Mouse (Mus musculus): ENCODE results near the gene Gm28539. TPM values are rescaled to one million over a fixed set of nuclear protein-coding genes. Genes with fewer than 3 reads are reported as not detected.

Gene Gm28539
- total RNA-seq (2021): 1.8 and 5.6 TPM in 2 replicates
- long read RNA-seq, experiment 1, partial matches to known transcripts: 0 of 5 reads
- long read RNA-seq, experiment 1, other reads (novel, unspliced or antisense): 5 of 5 reads
- long read RNA-seq, experiment 2, partial matches to known transcripts: 0 of 5 reads
- long read RNA-seq, experiment 2, other reads (novel, unspliced or antisense): 5 of 5 reads

GRCm38 (mm10) chr16:18836468-18837208, at the start of gene Gm28539, which contains the start of gene 2510002D24Rik:
TSS of gene Gm28539 (plus strand) at chr16:18836584.
TSS of gene 2510002D24Rik (plus strand) at chr16:18836578.
- peak; percentile 96 for DNase-seq

GRCm38 (mm10) chr16:18786652-18787051, 49.7 kb upstream of the Gm28539 start:
- no peak for DNase-seq

DNA sequence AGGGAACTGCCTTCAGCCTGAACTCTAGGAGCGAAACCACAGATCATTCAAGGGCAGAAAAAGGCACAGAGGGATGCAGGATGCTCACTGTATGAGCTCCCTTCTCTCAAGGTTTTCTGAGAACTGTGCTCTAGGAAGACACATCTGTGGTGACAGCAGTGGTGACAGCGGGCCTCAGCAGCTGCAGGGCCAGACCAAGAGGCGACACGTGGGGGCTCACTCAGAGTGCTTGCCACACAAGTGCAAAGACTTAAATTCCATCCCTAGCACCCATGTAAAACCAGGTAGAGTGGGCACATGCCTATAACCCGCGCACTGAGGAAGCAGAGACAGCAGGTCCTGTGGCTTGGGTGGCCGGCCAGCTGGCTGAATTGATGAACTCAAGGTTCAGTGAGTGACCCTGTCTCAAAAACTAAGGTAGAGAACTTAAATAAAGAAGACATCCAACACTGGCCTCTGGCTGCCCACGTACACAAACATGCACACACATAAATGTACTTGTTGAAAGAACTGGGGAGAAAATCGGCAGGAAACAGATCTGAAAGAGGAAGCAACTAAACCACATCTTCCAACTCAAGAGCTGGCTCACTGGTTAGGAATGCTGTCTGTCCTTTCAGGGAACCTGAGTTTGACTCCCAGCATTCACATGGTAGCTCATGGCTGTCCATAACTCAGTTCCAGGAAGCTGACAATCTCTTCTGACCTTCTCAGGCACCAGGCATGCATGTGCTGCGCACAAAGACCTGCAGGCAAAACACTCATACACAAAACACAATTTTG, 47.6 kb upstream of the Gm28539 start:
- DNase-seq: no peak

DNA sequence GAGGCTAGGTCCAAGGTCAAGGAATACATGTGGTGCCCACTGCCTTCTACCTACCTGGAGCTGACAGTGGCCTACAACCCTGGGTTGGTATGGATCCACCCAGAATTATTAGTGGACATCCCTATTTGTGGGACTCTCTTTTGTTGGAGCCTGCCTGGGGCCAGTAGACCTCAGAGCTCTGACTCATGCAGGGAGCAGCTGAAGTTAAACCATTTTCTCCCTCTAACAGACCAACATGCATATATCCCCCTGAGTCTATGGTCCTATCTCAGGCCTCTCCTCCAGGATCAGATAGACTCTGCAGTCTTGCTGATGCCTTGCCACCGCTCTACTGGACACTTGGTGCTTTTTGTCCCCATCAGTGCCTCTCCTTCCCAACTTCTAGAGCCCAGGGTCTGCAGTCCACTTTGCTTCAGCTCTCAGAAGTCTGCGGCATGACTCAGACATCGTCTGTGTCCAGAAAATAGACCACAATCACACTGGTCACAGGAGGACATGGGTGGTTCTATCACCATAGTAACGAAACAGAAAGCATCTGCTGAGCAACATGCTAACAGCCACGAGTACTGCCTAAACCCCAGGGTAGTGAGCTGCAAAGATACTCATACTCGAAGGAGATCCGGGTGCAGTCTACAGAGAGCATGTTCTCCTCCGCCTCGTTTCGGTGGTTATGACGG, 41.0 kb upstream of the Gm28539 start:
- no peak for DNase-seq

DNA sequence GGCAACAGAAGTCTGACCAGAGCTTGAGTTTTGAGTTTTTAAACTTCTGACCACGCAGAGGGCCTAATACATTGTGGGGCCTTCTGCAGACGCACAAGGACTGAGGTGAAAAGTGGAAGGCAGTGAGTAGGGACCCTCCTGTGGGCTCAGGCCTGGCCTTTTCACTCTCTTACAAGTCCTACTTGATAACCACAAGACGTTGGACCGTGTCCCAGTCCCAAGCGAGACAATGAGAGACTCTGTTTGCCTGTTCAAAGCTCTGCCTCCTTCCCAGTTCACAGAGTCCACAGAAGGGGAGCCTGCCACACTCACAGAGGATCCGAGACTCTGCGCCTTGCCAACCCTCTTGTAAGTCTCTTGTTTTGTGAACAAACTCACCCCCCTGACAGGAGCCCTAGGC, 39.7 kb upstream of the Gm28539 start:
- DNase-seq: no peak

GRCm38 (mm10) chr16:18798151-18798550, 38.2 kb upstream of the Gm28539 start:
- DNase-seq: no peak

- peak; percentile 72 for DNase-seq
Measured at GRCm38 (mm10) chr16:18798841-18799240, 37.5 kb upstream of the Gm28539 start.

- DNase-seq: peak; percentile 48
Measured at GRCm38 (mm10) chr16:18805746-18806145, 30.6 kb upstream of the Gm28539 start.

GRCm38 (mm10) chr16:18809001-18809400, 27.4 kb upstream of the Gm28539 start:
- DNase-seq: peak; percentile 41

- DNase-seq: no peak
Measured at GRCm38 (mm10) chr16:18811032-18811431, 25.4 kb upstream of the Gm28539 start.

DNA sequence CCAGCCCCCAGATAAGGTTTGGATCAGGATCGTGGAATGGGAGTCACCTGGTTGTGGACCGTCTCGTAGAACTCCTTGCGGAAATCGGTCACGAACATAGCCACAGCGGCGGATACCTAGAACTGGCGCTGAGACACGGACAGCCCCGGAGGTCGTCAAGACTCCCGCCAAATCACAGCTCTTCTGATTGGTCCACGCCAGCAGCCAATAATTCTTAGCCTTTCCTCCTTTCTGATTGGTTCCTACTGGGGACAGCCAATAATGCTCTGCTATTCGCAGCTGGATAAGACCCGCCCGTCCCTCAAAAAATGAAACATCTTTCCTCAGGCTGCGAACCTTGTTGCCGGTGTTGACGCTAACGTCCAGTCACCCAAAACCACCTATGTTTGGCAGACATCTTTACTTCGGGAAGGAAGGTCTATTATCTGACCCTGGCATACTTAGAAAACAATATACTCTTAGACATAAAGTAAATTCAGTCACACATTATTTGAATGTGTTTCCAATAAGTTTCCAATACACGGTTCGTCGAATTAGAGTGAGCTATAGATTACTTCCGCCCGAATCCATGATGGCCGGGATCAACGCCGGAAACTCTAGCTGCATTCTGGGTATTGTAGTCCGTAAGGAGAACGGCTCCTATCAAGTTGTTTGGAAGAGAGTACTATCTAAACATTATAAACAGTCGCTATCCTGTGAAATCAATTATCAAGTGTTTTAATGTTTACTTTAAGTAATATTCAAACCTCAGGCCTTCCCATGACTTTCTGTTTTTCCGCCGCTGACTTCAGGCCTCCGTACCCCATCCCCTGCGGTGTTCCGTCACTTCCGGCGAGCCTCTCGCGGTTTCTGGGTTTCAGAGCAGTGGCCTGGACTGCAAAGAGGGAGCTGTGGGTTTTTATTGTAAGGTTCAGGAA, 24.7 kb upstream of the Gm28539 start, which contains the start of the genes Ufd1 and Cdc45:
Gene Ufd1 (plus strand): TSS at position 312 of the 917 bp plus-strand sequence.
Gene Cdc45 (minus strand): TSS at position 520 of the 917 bp plus-strand sequence.
- DNase-seq: peak; percentile 95

GRCm38 (mm10) chr16:18812385-18812910, 23.9 kb upstream of the Gm28539 start:
- peak; percentile 57 for DNase-seq

DNA sequence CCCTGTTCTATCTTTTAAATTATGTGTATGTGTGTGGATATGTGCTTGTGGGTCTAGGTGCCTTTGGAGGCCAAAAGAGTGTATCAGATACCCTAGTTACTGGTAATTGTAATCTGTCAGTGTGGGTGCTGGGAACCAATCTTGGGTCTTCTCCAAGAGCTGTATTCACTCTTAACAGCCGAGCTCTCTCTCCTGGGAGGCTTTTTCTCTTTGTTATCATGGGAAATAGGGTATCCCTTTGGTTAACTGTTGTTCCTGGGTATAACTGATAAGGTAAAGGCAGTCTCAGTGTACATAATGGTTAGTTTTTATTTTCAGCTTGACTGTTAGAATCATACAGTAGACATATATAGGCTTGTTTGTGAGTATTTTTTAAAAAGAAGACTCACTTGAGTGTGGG, 14.0 kb upstream of the Gm28539 start:
- DNase-seq: no peak

GRCm38 (mm10) chr16:18822925-18823324, 13.5 kb upstream of the Gm28539 start:
- DNase-seq: no peak

DNA sequence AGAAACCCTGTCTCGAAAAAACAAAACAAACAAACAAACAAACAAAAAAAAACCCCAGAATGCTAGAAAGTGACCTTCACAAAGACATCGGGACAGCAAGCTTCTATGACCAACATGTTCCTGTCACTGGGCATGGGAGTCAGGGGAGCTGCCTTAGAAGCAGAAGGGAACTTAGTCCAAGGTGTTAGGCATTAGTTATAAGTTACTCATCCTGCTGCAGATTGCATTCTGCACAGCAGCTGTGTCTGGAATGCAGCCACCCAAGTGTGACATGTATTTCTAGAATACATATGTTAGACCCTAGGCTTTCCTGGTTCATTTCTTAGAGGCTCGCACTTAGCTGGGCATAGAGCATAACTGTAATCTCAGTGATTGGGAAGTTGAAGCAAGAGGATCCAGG, 7.8 kb upstream of the Gm28539 start:
- no peak for DNase-seq

- DNase-seq: no peak
Measured at GRCm38 (mm10) chr16:18829102-18829501, 7.3 kb upstream of the Gm28539 start.

GRCm38 (mm10) chr16:18833486-18833885, 2.9 kb upstream of the Gm28539 start:
- no peak for DNase-seq

DNA sequence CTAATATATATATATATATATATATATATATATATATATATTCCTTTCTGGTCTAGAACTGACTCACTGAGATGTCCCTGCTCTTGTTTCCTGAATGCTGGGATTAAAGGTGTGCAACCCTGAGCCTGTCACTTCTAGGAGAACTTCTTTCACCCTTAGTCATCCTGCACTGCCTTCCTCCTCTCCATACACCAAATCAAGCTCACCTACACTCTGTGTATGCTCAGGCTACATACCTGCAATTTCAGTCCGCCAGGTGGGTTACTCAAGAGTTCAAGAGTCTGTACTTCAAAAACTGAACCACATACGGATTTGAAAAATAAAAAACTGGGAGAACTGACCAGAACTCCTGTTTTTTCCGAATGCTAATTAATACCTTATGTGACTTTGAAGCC, 314 bp upstream of the Gm28539 start:
- no peak for DNase-seq

- no peak for DNase-seq
Measured at GRCm38 (mm10) chr16:18838346-18838745, 2.0 kb downstream of the Gm28539 start.

- DNase-seq: no peak
Measured at GRCm38 (mm10) chr16:18846301-18846820, 10.0 kb downstream of the Gm28539 start.

Data from adrenal gland, postnatal 14 days (tissue).